Mouse (Mus musculus): Measurements from ENCODE around the gene Kcnh4.

Gene Kcnh4

DNA sequence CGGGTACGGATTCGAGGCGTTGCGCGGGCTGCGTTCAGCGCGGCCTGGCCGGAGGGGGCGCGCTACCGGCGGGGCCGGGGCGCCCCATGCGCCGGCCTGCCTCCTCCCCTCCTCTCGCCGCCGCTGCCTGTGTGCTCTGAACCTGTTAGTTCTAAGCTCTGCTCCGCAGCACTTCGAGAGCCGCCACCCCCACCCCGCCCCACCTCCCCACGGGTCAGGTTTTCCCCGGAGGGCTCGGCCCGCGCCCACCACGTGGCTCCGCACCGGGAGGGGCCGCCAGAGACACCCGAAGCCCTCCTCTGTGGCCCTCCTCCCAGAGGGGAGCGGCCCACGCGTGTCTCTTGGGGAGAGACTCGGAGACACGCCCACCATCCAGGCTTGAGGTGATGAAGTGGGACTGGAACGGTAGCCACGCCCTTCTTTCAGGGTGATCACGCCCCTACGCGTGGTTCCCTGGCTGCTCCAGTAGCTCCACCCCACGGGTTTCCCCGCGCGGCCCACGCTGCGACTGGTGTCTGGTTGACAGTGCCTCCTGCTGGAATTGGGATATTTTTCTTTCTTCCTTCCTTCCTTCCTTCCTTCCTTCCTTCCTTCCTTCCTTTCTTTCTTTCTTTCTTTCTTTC is at the start of gene Kcnh4:
Kcnh4 (minus strand) TSS at position 332 of the 623 bp plus-strand sequence.
- peak; percentile 13 for DNase-seq

DNA sequence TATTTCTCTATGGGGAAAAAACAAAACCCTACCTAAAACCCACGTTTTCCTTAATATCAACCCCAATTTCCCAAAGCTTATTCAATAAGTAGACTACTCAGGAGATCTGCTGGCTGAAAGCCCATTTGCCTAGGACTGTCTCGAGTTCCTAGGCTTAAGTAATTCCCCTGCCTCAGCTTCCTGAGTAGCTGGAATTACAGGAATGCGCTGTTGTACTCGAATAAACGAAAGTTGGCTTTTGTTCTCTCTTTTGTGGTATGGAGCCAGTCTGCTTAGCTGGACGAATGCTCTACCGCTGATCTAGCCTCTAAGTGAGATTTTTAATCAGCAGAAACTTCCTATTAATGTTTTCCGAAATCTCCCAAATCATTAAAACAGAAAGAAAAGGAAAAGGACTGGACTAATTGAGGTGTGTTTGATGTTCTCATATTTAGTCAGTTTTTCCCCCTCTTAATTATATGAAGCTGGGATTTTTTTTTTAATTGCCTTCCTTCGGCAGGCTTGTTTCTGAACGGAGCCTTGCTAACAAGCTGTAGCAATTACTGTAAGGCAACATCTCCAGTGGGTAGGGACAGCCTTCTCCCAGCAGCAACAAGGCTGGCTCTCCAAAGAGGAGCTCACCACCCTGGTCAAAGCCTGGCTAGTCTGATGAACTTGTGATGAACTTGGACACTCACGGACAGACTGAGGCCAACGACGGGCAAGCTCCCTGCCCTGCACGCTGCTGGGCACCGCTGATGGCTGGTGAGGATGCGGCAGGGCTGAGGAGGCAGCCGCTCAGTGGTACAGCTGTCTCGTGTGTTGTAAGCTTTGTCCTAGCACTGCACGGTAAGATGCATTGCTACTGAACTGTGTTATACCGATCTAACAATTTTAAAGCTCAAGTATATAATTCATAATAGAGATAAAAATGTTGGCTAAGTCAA is 46.9 kb upstream of the Kcnh4 start:
- DNase-seq, result no peak

DNA sequence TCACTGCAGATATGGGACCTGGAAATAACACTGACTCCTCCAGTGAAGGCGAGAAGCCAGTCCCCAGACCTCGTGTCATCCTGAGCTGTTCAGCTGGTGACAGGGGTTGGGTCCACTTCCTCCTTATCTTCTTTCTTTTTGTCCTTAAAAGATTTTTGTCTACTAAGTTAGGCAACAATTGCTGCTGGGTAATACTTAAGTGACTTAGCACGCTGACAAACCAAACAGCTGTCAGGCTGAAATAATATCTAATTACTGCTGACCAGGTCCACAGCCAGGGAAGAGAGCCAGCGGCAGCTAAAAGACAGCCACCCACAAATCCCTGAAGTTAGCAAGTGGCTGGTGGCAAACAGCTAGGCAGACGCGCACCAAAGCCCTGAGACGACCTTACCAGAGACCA is 45.8 kb upstream of the Kcnh4 start:
- DNase-seq, result no peak

DNA sequence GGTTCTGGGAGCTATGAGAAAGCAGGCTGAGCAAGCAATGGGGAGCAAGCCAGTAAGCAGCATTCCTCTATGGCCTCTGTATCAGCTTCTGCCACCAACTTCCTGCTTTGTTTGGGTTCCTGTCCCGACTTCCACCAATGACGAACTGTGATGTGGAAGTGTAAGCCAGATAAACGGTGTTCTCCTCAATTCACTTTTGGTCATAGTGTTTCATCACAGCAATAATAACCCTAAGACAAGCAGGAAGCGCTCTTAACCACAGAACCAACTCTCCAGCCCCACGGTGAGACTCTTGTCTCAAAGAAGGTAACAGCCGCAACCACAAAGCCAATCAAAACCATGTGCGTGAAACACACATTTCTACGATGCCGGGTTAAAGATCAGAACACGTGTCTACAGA is 44.7 kb upstream of the Kcnh4 start:
- no peak for DNase-seq

DNA sequence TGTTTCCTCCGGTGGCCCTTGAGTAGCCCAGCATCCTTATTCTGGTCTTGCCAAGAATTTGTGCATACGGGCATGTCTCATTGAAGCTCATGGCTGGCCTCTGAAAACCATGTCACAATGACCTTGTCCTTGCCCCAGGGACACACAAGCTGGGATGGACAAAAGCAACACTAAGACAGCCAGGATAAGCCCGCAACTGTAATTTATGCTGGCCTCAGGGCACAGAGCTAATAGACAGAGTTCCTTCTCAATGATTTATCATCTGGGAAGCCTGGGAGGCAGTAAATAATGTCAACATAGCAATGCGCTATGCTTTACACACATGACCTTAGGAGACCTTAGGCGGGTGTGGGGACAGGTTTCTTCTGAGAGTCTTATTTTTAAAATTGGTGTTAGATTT is 39.7 kb upstream of the Kcnh4 start:
- no peak for DNase-seq

DNA sequence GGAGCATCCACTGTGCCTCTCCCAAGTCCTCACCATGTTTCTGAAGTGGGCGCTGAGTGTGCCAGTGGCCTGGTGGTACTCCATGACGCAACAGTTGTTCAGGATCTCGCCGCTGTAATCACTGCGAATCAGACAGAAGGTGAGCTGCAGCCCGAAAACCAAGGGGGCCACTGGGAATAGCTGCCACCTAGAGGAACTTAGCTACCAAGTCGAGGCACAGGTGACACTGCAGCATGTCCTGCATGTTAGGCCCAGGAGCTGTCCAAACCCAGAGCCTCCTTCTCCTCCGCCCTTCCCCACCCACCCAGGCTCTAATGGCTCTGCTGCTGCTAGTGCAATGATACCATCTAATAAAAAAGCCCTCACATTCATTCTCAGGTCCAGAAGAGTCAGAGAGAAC is 36.8 kb upstream of the Kcnh4 start:
- DNase-seq, result no peak

DNA sequence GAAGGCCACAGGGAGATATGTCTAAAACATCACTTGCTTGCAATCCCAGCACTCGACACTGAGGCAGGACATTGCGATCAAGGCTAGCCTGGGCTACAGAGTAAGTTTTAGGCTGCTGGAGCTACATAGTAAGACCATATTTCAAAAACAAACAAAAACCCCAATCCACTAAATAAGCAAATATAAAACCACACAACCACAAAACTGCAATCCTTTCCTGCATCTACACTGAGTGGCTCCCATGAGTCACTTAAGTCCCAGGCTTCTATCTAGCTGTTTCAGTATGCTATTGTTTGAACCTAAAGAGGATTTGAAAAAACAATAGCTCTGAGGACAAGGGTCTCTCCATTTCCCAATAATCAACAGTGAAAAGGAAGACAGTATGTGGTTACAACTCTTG is 35.6 kb upstream of the Kcnh4 start:
- no peak for DNase-seq

DNA sequence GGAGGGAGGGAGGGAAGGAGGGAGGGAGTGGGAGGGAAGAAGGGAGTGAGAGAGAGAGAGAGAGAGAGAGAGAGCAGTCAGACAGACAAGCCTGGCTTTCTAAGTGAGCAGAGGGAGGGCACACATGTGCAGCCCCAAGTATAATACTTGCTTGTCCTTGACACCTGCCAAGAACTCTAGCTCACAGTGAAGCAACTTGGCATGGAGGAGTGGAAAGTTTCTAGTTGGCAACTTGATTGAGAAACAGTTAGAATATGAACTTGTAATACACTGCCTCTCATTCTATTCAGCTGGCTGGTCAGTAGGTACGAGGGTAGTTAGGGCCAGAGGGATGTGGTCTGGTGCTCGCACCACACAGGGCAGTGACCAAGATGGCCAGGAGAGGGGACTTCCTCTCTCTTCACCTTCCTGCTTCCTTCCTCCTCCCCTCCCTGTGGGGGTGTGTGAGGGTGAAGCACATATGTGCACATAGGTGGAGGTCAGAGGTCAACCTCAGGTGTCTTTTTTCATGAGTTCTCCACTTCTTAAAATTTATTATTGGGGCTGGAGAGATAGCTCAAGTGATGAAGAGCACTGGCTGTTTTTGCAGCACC is 31.8 kb upstream of the Kcnh4 start:
- peak; percentile 39 for DNase-seq

DNA sequence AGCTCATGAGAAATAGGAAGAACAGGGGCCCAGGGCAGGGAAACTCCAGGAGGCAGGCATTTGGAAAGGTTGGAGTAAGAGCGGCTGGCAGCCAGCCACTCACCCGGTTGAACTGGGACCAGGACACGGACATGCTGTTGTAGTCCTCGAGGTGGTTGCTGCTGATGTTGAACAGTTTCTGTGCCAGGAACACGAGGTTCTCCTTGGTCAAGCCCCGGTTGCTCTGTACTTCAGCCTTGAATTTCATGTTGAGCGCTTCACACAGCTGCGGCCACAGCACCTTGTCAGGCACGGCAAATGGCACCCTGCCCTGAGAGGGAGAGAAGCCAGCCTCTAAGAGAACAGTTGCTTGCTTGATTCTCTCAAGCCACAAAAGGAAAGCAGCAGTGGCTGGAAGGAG is 30.9 kb upstream of the Kcnh4 start:
- peak; percentile 88 for DNase-seq

DNA sequence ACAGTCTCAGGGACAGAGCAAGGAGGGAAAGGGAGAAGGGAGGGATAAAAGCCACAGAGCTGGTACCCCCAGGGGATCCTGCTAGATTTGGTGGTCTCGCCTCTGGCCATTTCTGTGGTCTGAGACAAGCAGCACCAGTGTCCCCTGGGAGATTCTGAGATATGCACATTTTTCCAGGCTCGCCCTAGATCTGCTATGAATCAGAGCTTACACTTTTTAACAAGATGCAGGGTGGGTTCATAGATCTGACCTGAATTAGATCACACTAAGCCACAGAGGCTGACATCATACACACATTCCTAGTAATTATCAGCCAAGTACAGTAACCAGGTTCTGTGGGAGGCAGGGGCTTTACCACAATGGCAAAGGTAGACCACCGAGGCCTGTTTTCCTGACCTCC is 30.0 kb upstream of the Kcnh4 start:
- DNase-seq, result no peak

DNA sequence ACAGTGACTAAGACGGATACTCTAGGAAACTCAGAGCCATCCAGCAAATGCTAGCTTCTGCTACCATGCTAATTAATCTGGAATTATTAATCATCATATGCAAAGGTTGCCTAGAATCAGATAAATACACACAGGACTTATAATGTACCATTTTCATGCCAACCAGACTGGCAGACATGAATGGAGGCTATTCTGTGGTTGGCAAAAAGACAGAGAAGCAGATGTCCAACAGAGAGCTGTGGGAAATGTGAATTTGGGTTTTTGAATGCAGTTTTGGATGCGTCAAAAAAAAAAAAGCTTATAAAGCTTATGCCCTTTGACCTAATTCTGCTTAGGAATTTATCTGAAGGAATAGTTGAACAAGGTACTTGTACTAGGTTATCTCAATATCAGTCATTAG is 26.0 kb upstream of the Kcnh4 start:
- DNase-seq, result no peak

DNA sequence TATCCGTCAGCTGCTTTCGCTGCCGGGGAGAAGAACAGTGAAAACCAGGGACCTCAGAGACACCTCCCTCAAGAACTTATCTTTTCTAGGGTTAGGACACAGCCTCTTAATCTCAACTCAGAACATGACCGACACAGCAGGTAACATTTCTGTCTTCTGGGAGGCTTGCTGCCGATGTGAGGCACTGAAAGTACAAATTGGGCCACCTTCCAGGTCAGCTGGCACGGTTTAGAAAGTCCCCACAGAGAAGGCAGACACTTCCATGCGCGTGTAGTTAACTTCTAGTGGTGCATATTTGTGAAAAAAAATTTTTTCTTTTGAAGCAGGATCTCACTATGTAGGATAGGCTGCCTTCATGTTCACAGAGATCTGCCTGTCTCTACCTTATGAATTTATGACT is 24.5 kb upstream of the Kcnh4 start:
- DNase-seq, result no peak

DNA sequence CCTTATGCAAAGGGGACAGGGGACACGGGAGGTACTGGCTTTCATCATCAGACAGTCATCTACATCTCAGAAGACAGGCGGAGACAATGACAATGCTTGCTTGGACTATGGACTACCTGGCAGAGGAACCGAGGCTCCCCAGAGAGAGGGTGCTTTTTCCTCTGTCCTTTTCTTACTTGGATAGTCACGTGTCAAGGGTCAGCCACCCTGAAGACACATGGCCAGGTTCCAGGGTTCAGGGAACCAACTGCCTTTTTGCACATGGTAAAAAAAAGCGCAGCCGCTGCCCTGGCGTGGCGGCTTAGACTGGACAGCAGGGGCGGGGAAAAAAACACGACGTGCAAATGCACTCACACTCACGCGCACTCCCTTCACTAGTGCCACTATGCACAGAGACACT is 22.8 kb upstream of the Kcnh4 start:
- peak; percentile 84 for DNase-seq

DNA sequence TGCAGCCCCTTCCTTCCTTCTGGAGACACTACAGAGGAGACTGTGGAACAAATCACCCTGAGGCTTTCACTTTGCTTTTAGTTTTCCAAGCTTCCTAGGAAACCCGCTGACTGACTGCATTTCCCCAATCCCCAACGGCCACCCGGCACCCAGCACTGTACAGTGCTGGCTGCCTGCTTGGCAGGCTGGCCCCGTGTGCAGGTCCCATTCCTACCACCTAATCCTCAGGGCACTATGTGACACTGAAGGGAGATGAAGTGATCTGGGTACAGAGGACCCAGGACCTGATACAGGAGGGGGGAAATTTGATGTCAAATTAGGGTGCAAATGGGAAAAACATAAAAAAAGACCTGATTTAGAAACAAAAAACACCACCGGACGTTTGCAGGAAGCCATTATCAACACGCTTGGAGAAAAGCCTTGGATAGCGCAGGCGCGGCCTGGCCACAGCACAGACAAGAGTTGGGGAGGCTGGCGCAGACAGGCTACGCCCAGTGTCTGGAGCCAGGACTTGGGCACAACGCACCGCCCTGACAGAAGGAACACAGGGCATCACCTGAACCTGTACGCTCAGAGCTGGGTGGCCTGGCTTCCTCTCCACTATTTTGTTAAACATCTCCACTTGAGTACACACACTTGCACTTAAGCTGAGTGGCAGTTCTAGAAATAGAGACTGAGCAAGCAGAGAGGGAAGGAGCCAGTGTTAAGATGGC is 22.2 kb upstream of the Kcnh4 start:
- DNase-seq, result peak; percentile 22

DNA sequence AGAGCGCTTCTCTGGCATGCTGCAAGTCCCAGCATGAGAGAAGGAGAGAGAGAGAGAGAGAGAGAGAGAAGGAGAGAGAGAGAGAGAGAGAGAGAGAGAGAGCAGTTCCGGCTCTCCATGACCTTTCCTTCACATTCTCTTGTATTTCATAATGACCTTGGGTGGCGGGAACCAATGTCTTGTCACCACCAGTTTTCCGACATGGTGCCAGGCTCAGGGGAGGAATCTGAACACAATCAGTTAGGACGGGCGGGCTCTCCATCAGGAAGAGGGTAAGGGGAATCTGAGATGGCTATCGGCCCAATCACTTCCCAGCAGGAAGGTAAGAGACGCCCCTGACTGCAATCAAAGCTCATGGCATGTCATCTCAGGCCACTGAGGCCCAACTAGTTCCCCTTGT is 20.5 kb upstream of the Kcnh4 start:
- DNase-seq, result no peak

DNA sequence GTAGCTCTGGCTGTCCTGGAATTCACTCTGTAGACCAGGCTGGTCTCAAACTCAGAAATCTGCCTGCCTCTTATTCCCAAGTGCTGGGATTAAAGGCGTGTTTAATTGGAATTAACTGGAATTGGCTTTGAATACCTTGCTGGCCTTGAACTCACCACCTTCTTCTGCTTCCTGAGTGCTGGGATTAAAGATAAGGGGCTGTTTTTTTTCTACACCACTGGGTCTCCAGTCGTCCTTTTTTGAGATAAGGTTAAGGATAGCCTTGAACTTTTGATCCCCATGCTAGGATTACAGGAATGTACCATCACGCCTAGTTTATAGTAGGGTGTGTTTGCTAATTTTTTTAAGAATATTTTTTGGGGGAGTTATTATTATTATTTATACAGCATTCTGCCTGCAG is 18.3 kb upstream of the Kcnh4 start:
- DNase-seq, result no peak

DNA sequence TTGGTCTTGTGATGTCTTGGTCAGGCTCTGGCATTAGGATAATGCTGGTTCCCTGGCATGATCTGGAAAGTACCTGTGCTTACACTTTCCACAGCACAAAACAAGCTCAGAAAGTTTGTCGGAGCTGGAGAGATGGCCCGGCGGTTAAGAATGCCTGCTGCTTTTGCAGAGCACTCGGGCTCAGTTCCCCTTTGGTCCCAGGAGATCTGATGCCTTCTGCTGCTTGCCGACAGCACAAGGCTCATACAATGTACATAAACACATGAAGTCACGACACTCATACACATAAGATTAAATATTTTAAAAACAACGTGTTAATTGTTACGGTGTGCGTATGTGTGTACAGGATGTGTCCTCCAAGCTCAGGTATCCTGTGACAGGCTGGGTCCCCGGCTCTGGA is 16.2 kb upstream of the Kcnh4 start:
- no peak for DNase-seq

DNA sequence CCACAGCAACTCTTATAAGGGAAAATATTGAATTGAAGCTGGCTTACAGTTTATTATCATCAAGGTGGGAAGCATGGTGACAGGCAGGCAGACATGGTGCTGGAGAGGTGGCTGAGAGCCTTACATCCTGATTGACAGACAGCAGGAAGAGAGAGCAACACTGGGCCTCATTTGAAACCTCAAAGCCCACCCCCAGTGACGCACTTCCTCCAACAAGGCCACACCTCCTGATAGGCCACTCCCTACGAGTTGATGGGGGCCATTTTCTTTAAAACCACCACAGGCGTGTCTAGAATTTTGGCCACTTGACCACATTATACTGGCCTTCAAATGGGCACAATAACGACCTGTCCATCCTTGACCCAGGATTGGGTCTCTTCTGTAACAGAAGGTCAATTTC is 14.5 kb upstream of the Kcnh4 start:
- DNase-seq, result no peak

DNA sequence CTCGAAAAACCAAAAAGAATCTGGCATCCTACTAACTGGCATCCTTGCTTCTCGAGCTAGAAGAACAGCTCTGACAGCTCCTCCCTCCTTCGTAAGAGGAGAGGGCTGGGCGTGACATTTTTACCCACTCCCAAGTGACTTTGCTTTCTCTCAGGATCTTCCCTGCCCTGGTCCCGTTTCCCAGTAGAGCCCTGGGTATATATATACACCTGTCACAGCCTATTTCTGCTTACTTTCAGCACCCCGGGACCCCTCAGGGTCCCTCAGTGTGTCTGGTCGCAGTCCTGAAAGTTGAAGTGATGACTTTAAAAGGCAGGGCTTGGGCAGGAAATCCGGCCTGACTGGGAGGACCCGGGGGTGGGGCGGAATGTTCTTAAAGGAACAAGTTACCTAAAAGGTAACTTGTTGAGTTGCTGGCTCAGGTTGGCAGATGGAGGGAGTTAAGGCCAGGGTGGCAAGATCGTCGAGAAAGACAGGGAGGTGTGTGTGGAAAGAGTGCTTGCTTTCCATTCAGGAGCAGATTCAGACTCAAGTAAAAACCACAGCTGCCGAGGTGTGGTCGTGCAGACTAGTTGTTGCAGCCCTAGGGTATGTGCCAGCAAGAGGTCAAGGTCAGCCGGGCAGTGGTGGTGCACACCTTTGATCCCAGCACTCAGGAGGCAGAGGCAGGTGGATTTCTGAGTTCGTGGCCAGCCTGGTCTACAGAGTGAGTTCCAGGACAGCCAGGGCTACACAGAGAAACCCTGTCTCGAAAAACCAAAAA is 11.1 kb upstream of the Kcnh4 start, which contains the start of gene Ghdc:
Ghdc (minus strand) TSS at position 312 of the 763 bp plus-strand sequence.
- peak; percentile 92 for DNase-seq

DNA sequence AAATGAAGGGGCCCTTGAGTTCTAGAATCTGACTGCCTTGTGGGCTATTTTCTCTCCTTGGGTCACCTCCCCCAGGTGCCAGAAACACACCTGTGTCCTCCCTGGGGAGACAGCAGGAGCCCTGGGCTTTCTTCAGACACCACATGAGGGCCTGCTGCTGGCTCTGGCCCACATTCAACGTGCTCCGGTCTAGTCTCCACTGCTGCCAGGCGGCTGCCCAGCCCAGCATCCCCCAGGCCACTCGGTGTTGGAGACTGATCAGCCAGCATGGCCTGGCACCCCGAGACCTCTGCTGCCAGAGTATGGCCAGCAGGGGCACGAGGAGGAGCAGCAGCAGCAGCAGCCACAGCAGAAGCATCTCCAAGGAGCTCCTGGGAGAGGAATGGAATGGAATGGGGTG is 10.2 kb upstream of the Kcnh4 start:
- DNase-seq, result peak; percentile 17

DNA sequence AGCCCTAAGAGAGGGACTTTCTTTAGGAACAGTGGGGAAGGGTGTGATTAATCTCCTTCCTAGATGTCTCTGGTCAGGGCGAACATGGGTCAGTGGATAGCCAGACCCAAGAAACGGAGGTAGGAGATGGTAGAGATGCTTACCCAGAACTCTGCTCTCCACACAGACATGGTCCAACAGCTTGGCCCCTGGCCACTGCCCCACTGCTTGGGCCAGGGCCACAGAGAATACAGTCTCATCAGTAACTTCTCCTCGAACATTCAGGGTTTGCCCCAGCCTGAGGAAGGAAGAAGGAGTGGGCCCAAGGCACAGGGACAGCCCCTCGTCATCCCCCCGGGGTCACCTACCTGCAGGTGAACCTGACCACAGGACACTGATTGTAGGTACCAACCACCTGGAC is 8.1 kb upstream of the Kcnh4 start:
- DNase-seq, result peak; percentile 41

DNA sequence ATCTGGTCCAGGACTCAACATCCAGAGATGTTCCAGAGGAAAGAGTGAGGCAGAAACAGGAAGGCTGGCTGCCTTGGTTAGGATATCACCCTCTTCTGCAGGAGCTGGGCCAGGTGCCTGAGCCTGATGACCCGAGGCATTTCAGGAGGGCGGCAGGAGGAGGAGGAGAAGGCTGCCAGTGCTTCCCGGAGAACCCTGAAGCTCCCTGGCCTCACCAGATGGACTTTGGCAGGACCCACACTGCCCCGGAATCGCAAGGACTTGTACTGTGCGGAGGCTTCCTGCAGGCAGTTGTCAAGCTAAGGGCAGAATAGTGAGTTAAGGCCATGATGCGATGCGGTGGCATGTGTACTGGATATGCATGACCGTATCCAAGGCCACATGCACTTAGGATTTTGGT is 7.0 kb upstream of the Kcnh4 start:
- DNase-seq, result peak; percentile 54

DNA sequence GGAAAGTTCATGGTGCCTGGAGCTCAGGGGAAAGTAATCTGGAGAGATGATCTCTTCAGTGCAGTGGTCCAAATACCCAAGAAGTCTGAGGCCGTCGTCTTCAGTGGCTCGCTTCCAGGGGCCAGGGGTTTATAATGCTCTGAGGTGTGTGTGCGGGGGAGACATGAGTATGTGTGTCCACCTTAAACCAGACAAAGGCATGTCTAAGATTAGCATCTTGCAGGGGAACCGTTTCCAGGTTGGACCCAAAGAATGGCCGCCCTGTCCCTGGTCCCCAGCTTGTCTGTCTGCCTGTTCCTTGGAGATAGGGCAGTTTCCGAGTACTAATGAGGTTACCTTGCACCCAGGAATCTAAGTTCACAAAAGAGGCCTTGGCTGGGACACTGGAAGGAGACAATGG is 3.1 kb upstream of the Kcnh4 start, which contains the start of gene Hcrt:
Hcrt (minus strand) TSS at position 101 of the 400 bp plus-strand sequence.
- DNase-seq, result no peak
